Mouse (Mus musculus) CH12.LX (cell line): ENCODE measurements around the gene Zfp882. TPM values are rescaled to one million over a fixed set of nuclear protein-coding genes. Genes with fewer than 3 reads are reported as not detected.
"Not testable (repeated sequence)": the region's sequence is repeated elsewhere in the genome, so short reads cannot be mapped to it uniquely, and the experiment has no call there.

Source experiments
- DNase-seq: peaks from one replicate; pipeline ENCODE4 v3.0.0-alpha.2; 2013; ENCODE audit errors: extremely low read depth
- H3K27ac ChIP-seq: 2 replicates; pipeline ENCODE4 v1.5.1; 2012; ENCODE audit warnings: low read depth, mild to moderate bottlenecking, control low read depth, moderate library complexity; ENCODE audit not compliant: insufficient read depth
- H3K27me3 ChIP-seq: replicated peaks from 2 replicates; pipeline ENCODE3; 2012; ENCODE audit warnings: inconsistent platforms
- H3K36me3 ChIP-seq, 2 experiments: replicated peaks in 1 of 2; 2 replicates each; pipeline versions ENCODE3 to v1.6.1; 2012; ENCODE audit warnings: inconsistent platforms in 1 of 2, low read length in 1 of 2, mild to moderate bottlenecking in 1 of 2, mixed read lengths in 1 of 2, moderate library complexity in 1 of 2; ENCODE audit not compliant: control insufficient read depth in 1 of 2, insufficient read depth in 1 of 2
- H3K4me1 ChIP-seq, 2 experiments: 2 replicates each; pipeline ENCODE4 v1.6.1; 2012; ENCODE audit warnings: inconsistent platforms in 1 of 2, moderate library complexity in 1 of 2; ENCODE audit not compliant: insufficient read depth in 2 of 2, control insufficient read depth in 1 of 2
- H3K4me2 ChIP-seq: 2 replicates; pipeline ENCODE4 v1.6.1; 2012; ENCODE audit warnings: low read depth, mild to moderate bottlenecking, control low read depth; ENCODE audit not compliant: poor library complexity, insufficient read depth, severe bottlenecking
- H3K4me3 ChIP-seq, 3 experiments: fragments of 150-350 bp in 1 of 3; sonication (generic) in 1 of 3; replicated peaks in 1 of 3; 2 replicates each; pipeline versions ENCODE3 to v1.5.1; 2011 to 2012; ENCODE audit warnings: low read depth in 2 of 3, low read length in 2 of 3, mild to moderate bottlenecking in 2 of 3, moderate library complexity in 2 of 3, control low read depth in 1 of 3, improper control_type of control experiment in 1 of 3, inconsistent platforms in 1 of 3, mixed read lengths in 1 of 3; ENCODE audit not compliant: poor library complexity in 1 of 3
- H3K79me2 ChIP-seq: replicated peaks from 2 replicates; pipeline ENCODE4 v1.6.1; 2012; ENCODE audit warnings: mild to moderate bottlenecking, moderate library complexity; ENCODE audit not compliant: control insufficient read depth, poor library complexity, insufficient read depth, severe bottlenecking; ENCODE audit errors: extremely low read depth
- H3K9ac ChIP-seq: 2 replicates; pipeline ENCODE4 v1.6.1; 2012; ENCODE audit warnings: low read depth, mild to moderate bottlenecking, control low read depth, moderate library complexity; ENCODE audit not compliant: insufficient read depth
- H3K9me3 ChIP-seq: replicated peaks from 2 replicates; pipeline ENCODE3; 2012; ENCODE audit warnings: low read length, inconsistent platforms, mixed read lengths
- BHLHE40 ChIP-seq: IDR thresholded peaks from 2 replicates; pipeline ENCODE4 v1.6.1; 2011; ENCODE audit warnings: mild to moderate bottlenecking, low read depth, low read length, improper control_type of control experiment
- CHD1 ChIP-seq: IDR thresholded peaks from 2 replicates; pipeline ENCODE4 v1.6.1; 2012; ENCODE audit warnings: low read depth, low read length, improper control_type of control experiment, inconsistent platforms
- CTCF ChIP-seq, 2 experiments: IDR thresholded peaks in 1 of 2; conservative IDR thresholded peaks in 1 of 2; 2 replicates each; pipeline ENCODE4 v1.5.1; 2011 to 2012; ENCODE audit warnings: low read depth in 2 of 2, low read length in 2 of 2, improper control_type of control experiment in 1 of 2, inconsistent platforms in 1 of 2, mild to moderate bottlenecking in 1 of 2, moderate library complexity in 1 of 2
- E2F4 ChIP-seq: IDR thresholded peaks from 2 replicates; pipeline ENCODE4 v1.6.1; 2011; ENCODE audit warnings: low read depth, low read length, improper control_type of control experiment; ENCODE audit not compliant: insufficient replicate concordance
- ELF1 ChIP-seq: IDR thresholded peaks from 2 replicates; pipeline ENCODE4 v1.6.1; 2014; ENCODE audit warnings: low read depth, mild to moderate bottlenecking, inconsistent platforms, low read length, improper control_type of control experiment
- EP300 ChIP-seq: IDR thresholded peaks from 2 replicates; pipeline ENCODE4 v1.6.1; 2011; ENCODE audit warnings: low read length, improper control_type of control experiment
- GABPA ChIP-seq: IDR thresholded peaks from 2 replicates; pipeline ENCODE4 v1.6.1; 2012; ENCODE audit warnings: low read depth, low read length, improper control_type of control experiment, inconsistent platforms; ENCODE audit not compliant: insufficient replicate concordance
- HCFC1 ChIP-seq: IDR thresholded peaks from 2 replicates; pipeline ENCODE4 v1.6.1; 2012; ENCODE audit warnings: low read depth, mild to moderate bottlenecking, inconsistent platforms, low read length, improper control_type of control experiment
- IRF4 ChIP-seq: IDR thresholded peaks from 2 replicates; pipeline ENCODE4 v1.6.1; 2014; ENCODE audit warnings: low read depth, mild to moderate bottlenecking, inconsistent platforms, low read length, improper control_type of control experiment
- JUN ChIP-seq: IDR thresholded peaks from 2 replicates; pipeline ENCODE4 v1.6.1; 2011; ENCODE audit warnings: low read depth, mild to moderate bottlenecking, low read length, improper control_type of control experiment, moderate library complexity; ENCODE audit not compliant: insufficient read depth
- JUND ChIP-seq: conservative IDR thresholded peaks from 2 replicates; pipeline ENCODE4 v1.6.1; 2011; ENCODE audit warnings: low read depth, low read length, improper control_type of control experiment
- KAT2A ChIP-seq: IDR thresholded peaks from 2 replicates; pipeline ENCODE4 v1.6.1; 2012; ENCODE audit warnings: low read length, improper control_type of control experiment, inconsistent platforms; ENCODE audit not compliant: insufficient replicate concordance
- MAFK ChIP-seq: IDR thresholded peaks from 2 replicates; pipeline ENCODE4 v1.6.1; 2011; ENCODE audit warnings: low read length, improper control_type of control experiment; ENCODE audit not compliant: insufficient replicate concordance
- MAX ChIP-seq: IDR thresholded peaks from 2 replicates; pipeline ENCODE4 v1.6.1; 2011; ENCODE audit warnings: low read length, improper control_type of control experiment
- MYC ChIP-seq: IDR thresholded peaks from 2 replicates; pipeline ENCODE4 v1.6.1; 2011; ENCODE audit warnings: low read depth, mild to moderate bottlenecking, improper control_type of control experiment, low read length
- POLR2A ChIP-seq: IDR thresholded peaks from 2 replicates; pipeline ENCODE4 v1.6.1; 2011; ENCODE audit warnings: low read depth, mild to moderate bottlenecking, improper control_type of control experiment, low read length
- TBP ChIP-seq: conservative IDR thresholded peaks from 2 replicates; pipeline ENCODE4 v1.6.1; 2011; ENCODE audit warnings: low read depth, low read length, improper control_type of control experiment
- USF2 ChIP-seq: conservative IDR thresholded peaks from 2 replicates; pipeline ENCODE4 v1.6.1; 2011; ENCODE audit warnings: low read depth, low read length, improper control_type of control experiment
- ZC3H11A ChIP-seq: IDR thresholded peaks from 2 replicates; pipeline ENCODE4 v1.6.1; 2012; ENCODE audit warnings: low read depth, mild to moderate bottlenecking, inconsistent platforms, low read length, improper control_type of control experiment
- ZKSCAN1 ChIP-seq: IDR thresholded peaks from 2 replicates; pipeline ENCODE4 v1.6.1; 2012; ENCODE audit warnings: low read depth, inconsistent platforms, low read length, improper control_type of control experiment, borderline replicate concordance
- ZMIZ1 ChIP-seq: IDR thresholded peaks from 2 replicates; pipeline ENCODE4 v1.6.1; 2012; ENCODE audit warnings: low read depth, mild to moderate bottlenecking, inconsistent platforms, low read length, improper control_type of control experiment
- dilution Hi-C: fragments of 300-500 bp; cut with MboI; formaldehyde crosslinking; loops from 2 replicates; pipeline ENCODE4 v1.14.3; 2020; ENCODE audit warnings: low sequenced_read_pairs; ENCODE audit not compliant: extremely low pct_unique_long_range_greater_than_20kb, extremely low pct_ligation_motif_present
- in situ Hi-C: fragments of 300-500 bp; cut with MboI; formaldehyde crosslinking; loops from 3 replicates; pipeline ENCODE4 v1.14.3; 2019; ENCODE audit warnings: low sequenced_read_pairs, low pct_ligation_motif_present, low pct_unique_long_range_greater_than_20kb, mixed read lengths
- polyA plus RNA-seq: library from polyadenylated mRNA; unstranded; fragments of >175 nt; gene quantifications from 2 replicates; pipeline ENCODE4 v1.2.1, GENCODE M21; 2012; ENCODE audit warnings: low read depth; ENCODE audit not compliant: insufficient read length
- total RNA-seq, 2 experiments: library from RNA; depleted of rRNA; stranded (reverse); fragments of 300-350 nt in 1 of 2; fragments of >200 nt in 1 of 2; gene quantifications; 2 replicates each; pipeline ENCODE4 v1.2.3; 2012 to 2014

Zfp882 gene
- total and polyA plus RNA-seq, 3 experiments: 2.6 to 5.2 (median 4.0) TPM

DNA sequence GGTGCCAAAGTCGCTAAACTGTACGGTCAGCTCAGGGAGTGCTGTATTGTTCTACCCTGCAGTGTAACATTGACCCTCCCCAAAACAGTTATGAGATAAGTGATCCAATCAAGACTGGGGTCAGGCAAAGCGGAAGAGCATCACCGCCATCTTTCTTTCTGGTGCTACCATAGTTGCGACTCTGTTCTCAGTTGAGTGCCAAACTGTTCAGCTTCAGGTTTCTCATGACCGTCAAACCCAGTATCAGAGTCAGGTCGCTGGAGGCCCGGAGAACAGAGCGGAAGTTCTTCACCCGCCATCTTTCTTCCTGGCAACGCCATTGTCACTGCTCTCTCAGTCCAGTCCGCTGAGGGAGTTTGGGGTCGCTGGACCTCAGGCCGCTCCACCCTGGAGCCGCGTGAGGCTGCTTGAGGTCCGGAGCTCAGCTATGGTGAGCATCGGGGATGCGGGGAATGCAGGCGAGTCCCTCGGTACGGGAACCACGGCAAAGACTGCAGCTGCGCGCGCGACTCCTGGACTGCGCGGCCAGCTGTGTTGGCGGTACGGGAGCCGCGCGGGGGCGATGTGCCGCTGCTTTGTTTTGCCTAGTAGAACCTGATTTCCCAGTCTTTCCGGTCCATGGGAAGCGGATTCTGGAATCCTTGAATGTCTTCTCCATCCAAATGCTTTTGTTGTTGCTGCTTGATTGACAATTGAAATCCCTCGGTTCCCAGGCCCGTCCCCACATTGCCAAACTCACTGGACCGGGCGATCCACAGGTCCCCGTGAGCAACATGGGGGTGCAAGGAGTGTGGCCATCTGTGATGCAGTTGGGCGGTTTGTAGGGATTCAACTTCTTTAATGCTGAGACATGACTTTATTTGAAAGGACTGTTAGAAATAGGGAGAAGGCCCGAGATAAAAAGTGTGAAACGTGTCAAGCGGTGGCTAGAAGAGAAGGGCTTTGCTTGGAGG, at the start of gene Zfp882, which contains the start of gene Zfp617 (continued):
- TF ChIP-seq MAFK (no peak), ELF1 (peak; percentile 34), EP300 (no peak; the same call in 1 of the 2 replicates)

DNA sequence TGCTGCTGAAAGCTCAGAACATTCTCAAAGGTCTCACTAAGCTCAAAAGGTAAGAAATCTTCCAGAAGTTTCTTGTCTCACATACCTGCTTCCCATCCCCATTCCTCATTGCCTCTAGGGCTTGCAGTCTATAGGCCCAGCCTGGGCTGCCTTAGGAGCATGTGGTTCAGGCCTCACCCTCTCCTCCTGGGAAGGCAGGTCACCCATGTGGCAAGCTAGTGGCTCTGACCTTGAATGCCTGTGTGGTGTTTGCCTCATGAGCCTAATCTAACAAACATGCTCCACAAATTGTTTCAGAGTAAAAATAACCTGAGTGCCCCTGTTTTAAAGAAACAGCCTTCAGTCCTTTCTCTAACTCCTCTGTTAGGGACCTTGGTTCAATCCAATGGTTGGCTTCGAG, 46.9 kb upstream of the Zfp882 start:
- H3K79me2 ChIP-seq, H3K4me2 ChIP-seq, in situ Hi-C loops, H3K36me3 ChIP-seq, H3K27ac ChIP-seq, DNase-seq, H3K9me3 ChIP-seq, H3K27me3 ChIP-seq, H3K4me1 ChIP-seq, H3K4me3 ChIP-seq, dilution Hi-C loops, H3K9ac ChIP-seq: not testable (repeated sequence)

DNA sequence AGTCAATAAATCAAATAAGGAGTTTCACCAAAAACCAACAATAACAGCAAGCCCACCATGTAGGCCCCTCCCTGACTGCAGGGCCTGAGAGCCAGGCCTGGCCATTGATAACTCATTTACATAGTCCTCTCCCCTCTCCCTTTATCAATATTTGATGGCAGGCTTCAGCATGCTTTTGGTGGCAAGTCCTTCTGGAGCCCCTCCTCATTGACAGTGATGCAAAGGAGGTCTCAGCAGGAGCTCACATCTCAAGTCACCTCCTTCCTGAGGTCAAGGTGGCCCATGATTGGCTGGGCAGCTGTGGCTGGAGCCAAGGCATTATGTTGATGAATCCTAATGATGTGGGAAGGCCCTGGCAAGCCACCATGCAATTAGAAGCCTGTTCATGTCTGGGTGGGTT, 46.4 kb upstream of the Zfp882 start:
- in situ Hi-C loops, H3K79me2 ChIP-seq, H3K27me3 ChIP-seq, H3K4me2 ChIP-seq, DNase-seq, H3K27ac ChIP-seq, dilution Hi-C loops, H3K9me3 ChIP-seq, H3K9ac ChIP-seq, H3K36me3 ChIP-seq, H3K4me1 ChIP-seq, H3K4me3 ChIP-seq: not testable (repeated sequence)

DNA sequence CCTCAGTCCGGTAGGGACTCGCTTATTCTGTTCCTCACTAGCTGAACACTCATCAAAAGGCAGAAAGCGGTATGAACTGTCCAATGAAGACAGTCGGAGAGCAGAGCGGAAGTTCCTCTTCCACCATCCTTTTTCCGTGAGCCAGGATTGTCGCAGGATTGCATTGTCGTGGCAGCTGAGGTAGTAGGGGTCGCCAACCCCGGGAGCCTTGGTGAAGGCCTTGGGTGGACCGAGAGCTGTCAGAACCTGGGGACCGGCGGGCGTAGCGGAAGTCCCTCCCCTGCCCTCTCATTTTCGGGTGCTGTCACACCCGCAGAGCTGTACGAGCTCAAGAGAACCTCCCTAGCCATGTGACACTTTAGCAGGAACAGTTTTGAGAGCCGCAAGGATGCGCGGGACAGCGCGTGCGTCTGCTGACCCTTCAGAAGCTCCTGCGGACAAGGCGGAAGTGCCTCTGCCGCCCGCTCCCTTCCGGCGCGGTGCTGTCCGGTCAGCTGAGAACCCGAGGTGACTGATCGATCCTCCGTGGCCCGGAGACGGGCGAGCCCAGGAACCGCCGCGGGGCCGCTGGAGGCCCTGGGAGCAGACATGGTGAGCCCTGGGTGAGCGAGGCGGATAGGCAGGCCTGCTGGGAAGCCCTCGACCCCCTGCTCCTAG, 26.7 kb upstream of the Zfp882 start, which contains the start of gene Zfp709:
Gene Zfp709, plus strand, starts transcription at position 402 of the 657 bp plus-strand sequence.
- dilution Hi-C loops (no loop called here), in situ Hi-C loops (no loop called here)
- Histone ChIP-seq H3K9me3 (peaks cover 13% of the 10 kb centered on the region), H3K4me1 (0 out of 4 replicates have a peak, but pooled peaks cover 0 to 2% of the 10 kb centered on the region in 2 experiments), H3K9ac (peak within 1 kb of the TSS; percentile 91), H3K4me3 (peak within 1 kb of the TSS; percentile 66 to 77 (median 69)), H3K4me2 (peak within 1 kb of the TSS; percentile 33), H3K36me3 (peaks cover 11 to 18% of the 10 kb centered on the region in 2 experiments), H3K79me2 (0 out of 2 replicates have a peak, but pooled peaks cover 2% of the 10 kb centered on the region), H3K27ac (no peak within 1 kb of the TSS), H3K27me3 (no peaks in the 10 kb centered on the region)
- peak; percentile 42 for DNase-seq
- no peak for TF ChIP-seq GABPA
- no peak for TF ChIP-seq KAT2A
- peak; percentile 53 for TF ChIP-seq POLR2A
- 0 out of 2 replicates have a peak, but pooled peaks have one; percentile 25 for TF ChIP-seq ZMIZ1
- no peak for TF ChIP-seq TBP
- TF ChIP-seq CTCF (conservative IDR thresholded peaks at IDR 0.05 in 1 of 2, IDR thresholded peaks at IDR 0.05 in 1 of 2; ENCODE audit: low read depth in 2 of 2, low read length in 2 of 2): no peak
- no peak for TF ChIP-seq BHLHE40
- no peak for TF ChIP-seq CHD1
- TF ChIP-seq USF2: no peak
- no peak for TF ChIP-seq E2F4
- TF ChIP-seq MYC: no peak; the same call in 1 of the 2 replicates
- peak; percentile 60 for TF ChIP-seq HCFC1
- no peak for TF ChIP-seq JUN
- peak; percentile 52; the same call in 1 of the 2 replicates for TF ChIP-seq MAX
- TF ChIP-seq JUND: no peak
- TF ChIP-seq ZKSCAN1: no peak
- no peak for TF ChIP-seq IRF4
- no peak for TF ChIP-seq ZC3H11A
- TF ChIP-seq EP300: no peak
